Mouse (Mus musculus): ENCODE measurements around the gene Tcf7l2. TPM values are rescaled to one million over a fixed set of nuclear protein-coding genes. Genes with fewer than 3 reads are reported as not detected.

Tcf7l2 gene
- total RNA-seq, 2 experiments from 2014 or later: 6.9 to 7.8 TPM

GRCm38 (mm10) chr19:55756707-55757106 is 15.1 kb downstream of the Tcf7l2 start:
- DNase-seq (ENCODE audit: low spot score): no peak

GRCm38 (mm10) chr19:55757403-55757802 is 15.8 kb downstream of the Tcf7l2 start:
- DNase-seq (ENCODE audit: low spot score): no peak

GRCm38 (mm10) chr19:55758158-55758557 is 16.5 kb downstream of the Tcf7l2 start:
- DNase-seq (ENCODE audit: low spot score): no peak

- DNase-seq (ENCODE audit: low spot score): no peak
These were observed 17.4 kb downstream of the Tcf7l2 start for GRCm38 (mm10) chr19:55759006-55759405.

GRCm38 (mm10) chr19:55761086-55761485 is 19.5 kb downstream of the Tcf7l2 start:
- DNase-seq (ENCODE audit: low spot score): no peak

GRCm38 (mm10) chr19:55762187-55762586 is 20.6 kb downstream of the Tcf7l2 start:
- DNase-seq (ENCODE audit: low spot score): no peak

- no peak for DNase-seq (ENCODE audit: low spot score)
These were observed 24.2 kb downstream of the Tcf7l2 start for GRCm38 (mm10) chr19:55765814-55766213.

GRCm38 (mm10) chr19:55767104-55767503 is 25.5 kb downstream of the Tcf7l2 start:
- DNase-seq (ENCODE audit: low spot score): no peak

GRCm38 (mm10) chr19:55767579-55767978 is 26.0 kb downstream of the Tcf7l2 start:
- no peak for DNase-seq (ENCODE audit: low spot score)

GRCm38 (mm10) chr19:55768246-55768645 is 26.6 kb downstream of the Tcf7l2 start:
- no peak for DNase-seq (ENCODE audit: low spot score)

- DNase-seq (ENCODE audit: low spot score): no peak
These were observed 27.3 kb downstream of the Tcf7l2 start for GRCm38 (mm10) chr19:55768889-55769288.

- DNase-seq (ENCODE audit: low spot score): no peak
These were observed 32.7 kb downstream of the Tcf7l2 start for GRCm38 (mm10) chr19:55774334-55774733.

- DNase-seq (ENCODE audit: low spot score): no peak
These were observed 33.2 kb downstream of the Tcf7l2 start for GRCm38 (mm10) chr19:55774824-55775223.

- DNase-seq (ENCODE audit: low spot score): peak; percentile 60
These were observed 38.3 kb downstream of the Tcf7l2 start for GRCm38 (mm10) chr19:55779871-55780270.

GRCm38 (mm10) chr19:55781087-55781486 is 39.5 kb downstream of the Tcf7l2 start:
- no peak for DNase-seq (ENCODE audit: low spot score)

- no peak for DNase-seq (ENCODE audit: low spot score)
These were observed 40.1 kb downstream of the Tcf7l2 start for GRCm38 (mm10) chr19:55781681-55782080.

- no peak for DNase-seq (ENCODE audit: low spot score)
These were observed 43.3 kb downstream of the Tcf7l2 start for GRCm38 (mm10) chr19:55784796-55785418.

GRCm38 (mm10) chr19:55787420-55787819 is 45.8 kb downstream of the Tcf7l2 start:
- no peak for DNase-seq (ENCODE audit: low spot score)

- no peak for DNase-seq (ENCODE audit: low spot score)
These were observed 46.8 kb downstream of the Tcf7l2 start for GRCm38 (mm10) chr19:55788285-55788904.

- no peak for DNase-seq (ENCODE audit: low spot score)
These were observed 47.3 kb downstream of the Tcf7l2 start for GRCm38 (mm10) chr19:55788905-55789295.

GRCm38 (mm10) chr19:55789838-55790237 is 48.2 kb downstream of the Tcf7l2 start:
- no peak for DNase-seq (ENCODE audit: low spot score)

- DNase-seq (ENCODE audit: low spot score): peak; percentile 45
These were observed 49.7 kb downstream of the Tcf7l2 start for GRCm38 (mm10) chr19:55791293-55791692.

- no peak for DNase-seq (ENCODE audit: low spot score)
These were observed 50.3 kb downstream of the Tcf7l2 start for GRCm38 (mm10) chr19:55791886-55792285.

All from gastrocnemius, adult 18-20 months (tissue).